Mouse (Mus musculus) gonadal fat pad, adult 2 months (tissue): ENCODE data around the gene Clcn1. TPM values are rescaled to one million over a fixed set of nuclear protein-coding genes. Genes with fewer than 3 reads are reported as not detected.

ENCODE experiments used
- DNase-seq: peaks from one replicate; pipeline ENCODE4 v3.0.0-alpha.2; 2012; ENCODE audit warnings: low read depth
- polyA plus RNA-seq: library from polyadenylated mRNA; depleted of rRNA; stranded (reverse); fragments of >200 nt; gene quantifications from 2 replicates; pipeline ENCODE4 v1.2.3, GENCODE M21; 2012; rRNA removed

Gene Clcn1
- polyA plus RNA-seq, result 0.15 and 0.26 TPM in 2 replicates

DNA sequence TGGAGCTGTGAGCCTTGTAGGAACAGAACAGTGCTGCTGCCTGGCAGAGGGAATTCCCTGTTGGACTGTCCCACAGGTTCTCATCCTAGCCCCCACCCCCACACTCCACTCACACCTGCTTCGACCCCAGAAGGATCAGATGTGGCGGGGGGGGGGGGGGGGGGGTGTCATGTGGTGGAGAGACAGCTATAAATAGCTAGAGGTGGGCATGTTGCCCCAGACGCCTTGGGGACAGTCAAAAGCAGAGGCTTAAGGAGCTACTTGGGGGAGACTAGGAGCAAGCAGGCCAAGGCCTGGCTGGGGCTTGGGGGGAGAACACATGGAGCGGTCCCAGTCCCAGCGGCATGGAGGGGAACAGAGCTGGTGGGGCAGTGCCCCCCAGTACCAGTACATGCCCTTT is at the start of gene Clcn1:
Gene Clcn1 (plus strand): TSS at position 238 of the 400 bp plus-strand sequence.
- DNase-seq, result no peak

DNA sequence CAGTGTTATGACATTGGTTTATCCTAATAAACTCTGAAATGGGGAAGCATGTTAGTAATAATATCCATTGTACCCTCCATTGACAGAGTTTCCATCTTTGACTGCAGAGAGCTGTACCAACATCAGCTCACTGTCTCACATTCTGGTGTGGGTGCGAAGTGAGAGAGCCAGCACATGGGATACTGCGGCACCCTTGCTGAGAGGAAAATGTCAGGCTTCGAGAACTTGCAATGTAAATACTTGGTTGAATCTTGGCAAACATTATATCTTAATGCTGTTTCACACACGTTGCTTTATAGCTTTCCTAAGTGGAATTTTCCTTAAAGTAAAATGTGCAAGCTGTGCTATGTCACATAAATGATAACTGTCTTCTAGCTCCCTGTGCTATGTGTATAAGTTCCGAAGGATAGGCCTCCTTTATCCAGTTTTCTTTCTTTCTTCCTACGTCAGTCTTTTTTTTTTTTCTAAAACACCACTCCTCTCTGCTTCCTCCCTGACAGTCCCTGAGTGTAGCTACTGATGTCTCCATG is 49.1 kb upstream of the Clcn1 start:
- no peak for DNase-seq

DNA sequence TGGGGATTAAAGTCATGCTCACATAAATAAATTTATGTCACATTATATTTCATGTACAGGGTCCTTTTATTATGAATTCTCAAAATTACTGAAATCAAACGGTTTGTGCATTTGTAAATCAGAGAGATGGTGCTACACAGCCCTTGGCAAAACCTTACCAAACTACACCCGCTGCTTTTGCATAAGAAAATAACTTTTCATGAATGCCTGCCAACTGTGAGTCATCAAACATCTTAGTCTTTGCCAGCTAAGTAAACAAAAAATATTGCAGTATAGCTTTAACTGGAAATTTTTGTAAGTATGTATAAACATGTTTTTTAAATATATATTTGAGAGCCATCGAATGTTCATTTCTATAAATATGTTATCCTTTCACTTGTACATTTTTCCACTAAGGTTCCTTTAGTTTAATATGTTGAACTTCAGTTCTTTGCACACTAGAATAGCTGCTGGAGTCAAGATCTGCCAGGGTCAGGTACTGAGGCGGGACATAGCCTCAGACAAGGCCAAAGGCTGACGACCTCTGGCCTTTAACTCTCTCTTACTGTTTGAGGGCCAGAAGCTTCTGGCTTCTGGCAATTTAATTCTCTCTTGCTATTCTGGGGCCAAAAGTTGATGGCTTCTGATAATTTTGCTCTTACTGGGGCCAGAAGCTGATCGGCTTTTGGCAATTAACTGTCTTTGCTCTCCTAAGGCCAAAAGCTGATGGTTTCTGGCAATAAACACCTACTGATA is 45.0 kb upstream of the Clcn1 start:
- DNase-seq, result no peak

DNA sequence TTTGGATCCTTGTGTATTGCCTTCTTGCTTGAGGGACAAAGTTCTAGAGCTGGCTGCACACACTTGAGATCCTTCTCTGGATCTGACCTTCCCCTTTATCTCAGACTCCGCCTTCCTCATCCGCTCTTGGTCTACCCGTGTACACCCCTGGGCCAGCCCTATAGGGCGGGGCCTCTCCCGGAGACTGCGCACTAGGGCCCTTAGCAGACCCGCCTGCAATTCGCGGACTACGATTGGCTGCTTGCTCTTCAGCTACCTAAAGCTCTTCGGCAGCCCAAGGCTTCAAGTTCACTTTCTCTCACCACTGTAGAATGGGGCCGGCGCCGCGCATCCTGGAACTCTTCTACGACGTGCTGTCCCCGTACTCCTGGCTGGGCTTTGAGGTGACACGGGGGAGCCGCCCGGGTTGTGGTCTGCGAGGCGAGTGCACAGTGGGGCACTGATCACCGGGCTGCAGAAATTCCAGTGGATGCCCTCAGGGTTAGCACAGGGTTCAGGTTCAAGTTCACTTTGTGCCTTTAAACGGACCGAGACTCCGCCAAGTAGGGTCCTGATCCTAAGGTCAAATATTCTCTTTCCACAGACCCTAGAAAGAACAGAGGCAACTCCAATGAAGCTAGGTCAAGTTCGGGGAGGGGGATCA is 40.7 kb upstream of the Clcn1 start, which contains the start of gene Gstk1:
Gene Gstk1 (plus strand): TSS at position 225 of the 643 bp plus-strand sequence.
- no peak for DNase-seq

DNA sequence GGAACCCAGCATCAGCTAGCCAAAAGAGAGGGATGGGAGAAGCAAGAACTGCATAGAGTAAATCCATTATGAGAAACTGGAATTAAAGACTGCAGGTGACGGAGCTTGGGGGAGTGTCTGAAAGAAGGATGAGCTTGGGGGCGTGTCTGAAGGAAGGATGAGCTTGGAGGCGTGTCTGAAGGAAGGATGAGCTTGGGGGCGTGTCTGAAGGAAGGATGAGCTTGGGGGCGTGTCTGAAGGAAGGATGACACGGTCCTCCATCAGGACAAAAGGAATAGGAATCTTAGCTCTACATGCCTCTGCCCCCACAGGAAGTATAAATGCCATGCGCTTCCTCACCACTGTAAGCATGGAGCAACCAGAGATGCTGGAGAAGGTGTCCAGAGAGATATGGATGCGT is 39.3 kb upstream of the Clcn1 start:
- no peak for DNase-seq

DNA sequence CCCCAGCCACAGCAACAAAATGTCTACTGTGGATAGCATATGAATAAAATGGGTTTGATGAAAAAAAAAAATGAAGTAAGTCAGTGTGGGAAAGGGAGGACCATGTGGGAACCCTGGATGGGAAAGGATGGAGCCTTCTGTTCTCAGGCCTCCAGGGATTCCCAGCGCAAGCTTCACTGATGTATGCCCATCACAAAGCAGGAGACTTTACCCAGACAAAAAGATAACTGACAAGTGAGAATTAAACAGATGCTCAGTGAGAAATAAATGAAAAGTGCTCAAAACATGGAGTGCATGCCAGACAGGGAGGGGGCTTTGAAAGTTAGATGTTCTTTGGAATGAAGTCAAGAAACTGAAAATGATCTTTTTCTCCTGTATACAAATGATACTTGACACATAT is 38.5 kb upstream of the Clcn1 start:
- DNase-seq, result no peak

DNA sequence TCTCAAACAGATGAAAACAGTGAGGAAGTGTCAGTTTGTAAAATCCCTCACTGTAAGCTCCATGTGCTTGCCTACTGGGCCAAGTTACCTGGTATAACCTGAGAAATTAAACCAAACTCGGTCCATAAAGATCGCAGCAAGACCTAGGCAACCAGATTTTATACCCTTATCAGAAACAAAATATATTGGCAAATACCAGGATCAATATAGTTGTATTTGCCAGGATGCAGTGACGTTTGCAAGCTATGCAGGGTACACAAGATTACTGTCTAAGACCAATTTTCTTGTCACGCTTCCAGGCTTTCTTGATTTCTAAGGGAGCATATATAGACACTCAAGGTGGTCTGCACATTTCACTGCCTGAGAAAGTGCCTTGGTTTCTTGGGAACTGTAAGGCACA is 34.7 kb upstream of the Clcn1 start:
- DNase-seq, result no peak

DNA sequence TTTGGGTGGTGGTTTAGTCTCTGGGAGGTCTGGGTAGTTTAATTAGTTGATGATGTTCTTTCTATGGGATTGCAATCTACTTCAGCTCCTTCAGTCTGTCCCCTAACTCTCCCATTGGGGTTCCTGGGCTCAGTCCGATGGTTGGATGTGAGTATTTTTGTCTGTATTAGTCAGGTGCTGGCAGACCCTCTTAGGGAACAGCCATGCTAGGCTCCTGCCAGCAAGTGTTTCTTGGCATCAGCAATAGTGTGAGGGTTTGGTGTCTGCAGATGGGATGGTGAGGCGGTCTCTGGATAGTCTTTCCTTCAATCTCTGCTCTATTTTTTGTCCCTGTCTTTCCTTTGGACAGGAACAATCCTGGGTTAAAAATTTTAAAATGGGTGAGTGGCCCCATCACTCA is 33.4 kb upstream of the Clcn1 start:
- DNase-seq, result no peak

DNA sequence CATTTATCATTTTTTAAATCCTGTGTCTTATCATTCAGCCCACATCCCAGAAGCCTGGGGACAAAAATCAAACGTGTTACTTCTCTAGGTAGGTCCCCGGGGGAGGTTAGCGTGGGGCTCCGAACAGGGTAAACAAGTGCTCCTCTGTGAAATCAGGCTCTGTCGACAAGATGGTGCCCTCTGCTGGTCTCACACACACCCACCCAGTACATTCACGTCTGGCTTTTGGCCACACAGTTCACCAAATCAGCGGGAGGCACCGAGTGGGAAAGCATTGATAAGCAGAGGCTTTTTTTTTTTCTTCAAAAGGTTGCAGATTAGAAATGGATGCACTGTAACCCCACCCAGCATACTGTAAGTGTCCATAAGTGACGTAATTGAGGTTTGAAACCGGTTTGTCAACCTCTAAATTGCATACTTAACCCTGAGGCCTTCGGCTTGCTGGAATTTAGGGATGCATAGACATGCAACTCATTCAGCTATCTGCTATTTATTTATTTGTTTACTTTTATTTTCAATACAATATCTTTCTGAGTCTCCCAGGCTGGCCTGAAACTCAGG is 29.1 kb upstream of the Clcn1 start:
- DNase-seq, result no peak

DNA sequence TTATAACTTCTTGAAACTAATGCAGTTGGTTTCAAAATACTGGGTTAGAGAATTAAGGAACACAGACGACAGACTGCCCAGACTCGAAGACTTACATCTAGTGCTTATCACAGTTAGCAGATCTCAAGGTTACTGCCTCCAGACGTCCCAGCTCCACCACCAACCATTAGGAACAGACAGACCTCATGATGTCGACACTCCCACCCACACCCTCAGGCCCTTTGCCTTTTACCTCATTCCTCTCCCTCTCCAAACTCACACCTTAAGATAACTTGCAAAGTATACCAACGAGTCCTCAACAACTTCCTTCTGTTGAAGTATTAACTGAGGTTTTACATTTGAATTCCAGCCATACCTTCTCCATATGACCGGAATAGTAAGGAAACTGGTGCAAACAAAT is 26.1 kb upstream of the Clcn1 start:
- DNase-seq, result no peak

DNA sequence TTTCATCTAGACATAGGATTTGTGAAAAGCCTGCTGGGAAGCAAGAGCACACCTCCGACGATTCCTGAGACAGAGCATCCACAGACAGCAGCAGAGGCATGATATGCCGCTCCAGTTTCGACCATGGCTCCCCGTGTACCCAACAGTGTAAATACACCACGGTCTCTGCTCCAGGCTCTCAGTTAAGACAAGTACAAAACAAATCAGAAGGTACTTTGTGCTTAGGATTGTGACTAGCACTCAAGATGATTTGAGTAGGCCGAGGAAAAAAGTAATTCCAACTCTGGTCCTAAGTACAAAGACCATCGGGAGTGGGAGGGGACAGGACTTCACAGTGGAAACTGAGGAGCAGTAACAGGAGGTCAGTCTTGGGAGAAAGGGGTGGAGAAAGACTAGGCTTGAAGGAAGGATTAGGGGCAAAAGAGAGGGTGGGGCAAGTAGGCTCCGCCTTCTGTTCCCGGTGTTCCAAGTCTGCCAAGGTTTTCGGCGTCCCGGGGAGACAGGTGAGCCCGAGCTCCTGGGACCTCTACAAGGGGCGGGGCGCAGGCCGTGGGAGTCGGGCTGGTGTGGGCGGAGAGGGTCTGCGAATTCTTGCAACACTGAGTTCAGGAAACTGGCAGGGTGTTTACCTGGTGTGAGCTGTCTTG is 24.8 kb upstream of the Clcn1 start, which contains the start of gene Tmem139:
Gene Tmem139 (plus strand): TSS at position 447 of the 647 bp plus-strand sequence.
- DNase-seq, result no peak

DNA sequence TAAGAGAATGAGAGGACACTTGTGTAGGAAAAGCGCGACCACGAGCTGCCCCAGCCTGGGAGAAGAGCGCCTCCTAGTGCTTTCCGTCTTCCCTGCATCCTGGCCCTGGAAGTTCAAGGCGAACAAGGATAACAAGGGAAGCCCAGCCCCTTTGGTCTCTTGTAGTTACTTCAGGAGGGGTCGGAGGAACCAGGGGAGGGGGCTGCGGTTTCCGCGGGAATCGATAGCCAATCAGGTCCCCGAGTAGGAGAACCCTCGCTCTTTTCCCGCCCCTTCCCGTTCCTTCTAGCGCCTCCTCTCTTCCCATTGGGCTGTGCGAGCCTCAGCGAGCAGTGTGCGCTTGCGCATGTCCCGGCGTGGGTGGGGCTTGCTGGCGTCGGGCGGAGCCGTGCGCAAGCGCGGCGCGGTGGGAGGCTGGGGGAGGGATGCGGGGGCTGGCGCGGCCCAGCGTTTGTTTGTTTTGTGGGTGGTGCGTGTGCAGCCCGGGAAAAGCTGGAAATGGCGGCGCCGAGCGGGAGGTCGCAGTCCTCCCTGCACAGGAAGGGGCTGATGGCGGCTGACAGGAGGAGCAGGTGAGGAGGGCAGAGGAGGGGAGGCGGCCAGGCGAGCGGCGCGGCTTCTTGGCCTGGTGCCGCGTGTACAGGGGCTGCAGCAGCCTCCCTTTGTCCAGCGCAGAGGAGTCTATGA is 21.7 kb upstream of the Clcn1 start, which contains the start of gene Casp2:
Gene Casp2 (plus strand): TSS at position 360 of the 687 bp plus-strand sequence.
- no peak for DNase-seq

DNA sequence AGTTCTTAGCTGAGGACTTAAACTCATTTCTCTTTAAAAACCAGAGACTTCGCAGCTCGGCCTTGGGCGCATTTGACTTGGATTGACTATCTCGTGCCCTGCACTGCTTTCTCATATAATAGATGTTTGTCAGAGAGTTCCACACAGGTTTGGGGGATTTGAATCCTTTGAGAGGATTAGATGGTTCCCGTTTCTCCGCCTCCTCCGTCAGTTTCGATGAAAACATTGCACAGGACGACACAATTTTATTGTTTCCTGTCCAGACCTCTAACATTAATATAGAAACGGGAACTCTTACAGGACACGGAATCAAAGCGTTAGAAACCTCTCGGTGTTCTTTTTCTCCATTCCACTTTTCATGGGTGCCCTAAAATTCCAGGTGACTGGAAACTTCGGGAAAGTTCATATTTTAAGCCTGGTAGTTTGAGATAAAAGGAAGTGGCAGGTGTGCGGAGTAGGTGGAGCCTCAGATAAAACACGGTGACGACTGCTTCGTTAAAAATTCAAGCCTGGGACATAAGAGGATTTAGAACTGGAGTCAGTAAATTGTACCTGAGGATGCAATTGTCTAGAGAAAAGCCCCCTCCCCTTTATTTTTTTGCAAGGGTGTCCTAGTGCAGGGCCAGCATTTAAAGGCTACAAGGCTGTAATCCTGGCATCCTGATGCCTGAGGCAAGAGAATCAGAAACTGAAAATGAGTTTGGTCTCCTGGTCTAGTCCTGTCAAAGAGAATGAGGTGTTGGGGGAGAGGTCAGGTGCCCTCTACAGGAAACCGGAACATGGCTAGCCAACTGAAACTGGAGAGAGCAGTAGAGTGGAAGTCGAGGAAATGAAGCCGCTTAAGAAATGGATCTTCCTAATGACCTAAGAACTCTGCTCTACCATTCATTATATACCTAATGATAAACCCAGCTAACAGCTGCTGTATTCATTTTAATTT is 20.8 kb upstream of the Clcn1 start:
- DNase-seq, result no peak

DNA sequence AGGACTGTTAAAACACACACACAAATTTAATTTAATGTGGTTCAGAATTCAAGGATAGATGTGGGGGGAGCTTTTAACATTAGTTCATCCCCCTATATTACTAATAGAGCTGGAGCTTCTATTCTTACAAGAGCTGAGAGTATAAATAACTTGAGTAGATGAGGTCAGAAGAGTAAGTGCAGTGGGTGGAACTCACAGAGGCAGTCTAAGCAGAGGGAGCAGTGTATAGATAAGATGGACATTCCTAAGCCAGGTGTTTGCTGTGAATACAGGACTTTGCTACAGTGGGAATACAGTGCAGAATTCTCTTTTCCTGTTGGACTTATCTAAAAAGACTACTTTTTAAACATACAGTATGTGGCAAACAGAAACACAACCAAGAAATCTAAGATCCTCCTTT is 15.7 kb upstream of the Clcn1 start:
- DNase-seq, result no peak

DNA sequence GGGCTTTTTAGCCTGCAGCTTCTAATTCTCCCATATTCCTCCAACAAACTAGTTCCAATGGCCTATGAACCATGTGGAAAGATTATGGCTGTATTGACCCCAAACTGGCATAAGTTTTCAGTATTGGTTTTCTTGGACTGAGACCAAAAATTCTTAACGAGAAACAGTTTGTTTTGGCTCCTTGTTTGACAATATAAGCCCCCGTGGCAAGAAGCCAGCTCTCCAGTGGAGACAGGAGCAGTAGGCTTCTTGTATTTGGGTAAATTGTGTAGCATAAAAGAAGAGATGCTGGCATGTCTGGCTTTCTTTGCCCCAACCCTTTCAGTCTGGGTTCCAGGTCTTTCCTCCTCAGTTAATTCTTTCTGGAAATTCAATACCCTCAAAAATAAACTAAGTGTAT is 10.3 kb upstream of the Clcn1 start:
- no peak for DNase-seq

DNA sequence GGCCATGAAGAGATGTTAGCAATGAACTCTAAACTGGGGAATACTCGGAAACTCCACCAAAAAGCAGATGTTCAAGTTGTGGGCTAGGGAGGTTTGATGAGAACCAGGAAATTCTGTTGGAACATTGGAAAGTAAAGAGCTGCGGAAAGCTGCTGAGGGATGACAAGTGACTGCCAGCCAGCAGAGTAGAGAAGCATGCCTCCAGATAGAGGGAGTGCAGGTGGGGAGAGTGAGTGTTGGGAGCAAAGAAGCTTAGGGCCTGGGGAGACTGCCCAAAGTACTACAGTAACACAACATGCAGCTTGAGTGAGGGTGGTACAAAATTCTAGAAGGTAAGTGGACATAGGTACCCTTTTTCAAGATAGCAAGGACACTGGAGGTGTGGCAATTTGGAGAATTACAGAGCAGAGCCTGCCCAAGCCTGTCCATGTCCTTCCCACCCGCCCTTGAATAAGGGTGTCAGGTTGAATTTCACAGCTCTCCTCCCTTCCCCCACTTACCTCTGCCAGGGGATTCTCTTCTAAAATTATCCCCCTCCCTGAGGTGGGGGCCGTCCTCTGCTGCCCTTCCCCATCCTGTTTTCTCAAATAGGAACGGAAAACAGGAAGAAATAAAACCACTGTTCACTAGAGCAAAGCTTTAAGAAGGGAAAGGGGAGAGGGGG is 3.5 kb upstream of the Clcn1 start:
- DNase-seq, result no peak

DNA sequence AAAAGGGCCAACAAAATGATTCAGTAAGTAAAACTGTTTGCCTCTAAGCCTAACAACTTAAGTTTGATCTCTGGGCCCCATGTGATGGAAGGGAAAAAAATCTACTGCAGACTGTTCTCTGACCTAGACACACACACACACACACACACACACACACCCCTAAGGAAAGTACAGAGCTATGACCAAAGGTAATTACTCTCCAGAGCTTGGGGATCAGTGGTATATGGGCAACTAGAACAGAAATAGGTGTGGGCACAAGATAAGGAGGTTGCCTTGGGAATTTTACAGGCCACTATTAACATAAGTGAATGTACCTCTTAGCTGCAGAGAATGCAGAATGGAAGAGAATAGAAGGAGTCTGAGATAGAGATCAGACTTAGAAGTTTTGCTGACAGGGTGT is 1.1 kb downstream of the Clcn1 start:
- DNase-seq, result no peak

DNA sequence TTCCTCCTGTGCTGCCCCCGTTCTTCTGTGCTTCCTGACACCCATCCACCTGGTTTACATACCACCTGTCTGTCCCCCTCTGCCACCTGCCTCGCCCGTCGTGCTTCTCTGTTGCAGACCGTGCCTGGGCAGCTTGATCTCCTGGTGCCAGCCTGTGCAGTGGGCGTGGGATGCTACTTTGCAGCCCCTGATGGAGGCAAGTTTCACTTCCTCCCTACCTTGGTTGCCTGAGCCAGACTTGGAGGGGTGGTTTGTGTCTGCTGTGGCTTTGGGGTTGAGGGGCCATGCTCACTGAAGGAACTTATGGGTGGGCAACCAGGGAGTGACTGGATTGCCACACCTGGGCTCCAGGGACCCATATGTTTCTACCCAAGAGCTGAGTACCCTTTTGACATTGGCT is 6.8 kb downstream of the Clcn1 start:
- no peak for DNase-seq

DNA sequence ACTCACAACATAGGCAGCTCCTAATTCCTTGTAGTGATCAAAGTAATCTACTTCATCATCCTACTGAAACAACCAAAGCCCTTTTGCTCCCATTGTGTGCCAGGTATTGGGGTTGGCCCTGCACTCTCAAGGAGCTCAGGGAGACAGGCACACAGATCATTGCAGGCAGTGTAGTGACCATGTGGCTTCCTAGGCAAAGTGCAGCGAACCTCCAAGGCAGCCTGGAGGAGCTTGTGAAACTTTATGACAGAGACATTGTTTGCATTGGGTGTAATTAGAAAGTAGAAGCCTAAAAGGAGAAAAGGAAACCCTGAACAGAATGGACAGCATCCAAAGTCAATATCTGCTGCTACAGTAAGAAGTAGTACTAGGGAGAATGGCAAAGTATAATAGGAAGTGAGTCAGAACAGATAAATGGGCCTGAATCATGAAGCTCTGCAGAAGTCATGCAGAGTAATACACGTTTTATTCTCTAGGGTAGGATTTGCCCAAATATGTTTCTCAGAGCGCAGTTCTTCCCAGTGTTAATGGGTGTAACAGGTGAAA is 9.1 kb downstream of the Clcn1 start:
- DNase-seq, result no peak

DNA sequence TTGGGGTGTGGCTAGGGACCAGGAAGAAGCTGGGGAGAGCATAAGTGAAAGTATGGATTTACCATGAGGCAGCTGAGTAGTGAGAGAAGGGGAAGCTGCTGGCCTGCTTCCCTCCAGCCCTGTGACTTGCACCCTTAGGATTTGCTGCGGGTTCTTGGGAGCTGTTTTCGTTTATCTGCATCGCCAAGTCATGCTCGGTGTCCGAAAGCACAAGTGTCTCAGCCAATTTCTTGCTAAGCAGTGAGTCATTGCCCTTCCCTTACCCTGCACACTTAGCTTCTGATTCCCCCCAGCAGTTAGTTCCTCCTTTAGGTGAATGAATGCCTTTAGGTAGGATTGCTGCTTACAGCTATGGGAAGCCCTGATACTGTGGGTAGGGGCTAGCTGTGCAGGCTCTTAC is 12.9 kb downstream of the Clcn1 start:
- DNase-seq, result no peak
